Mouse (Mus musculus) embryo, embryonic 11.5 days (tissue): Measurements from ENCODE around the gene Ring1.
"Not testable (repeated sequence)": the region's sequence is repeated elsewhere in the genome, so short reads cannot be mapped to it uniquely, and the experiment has no call there.

Source experiments
- DNase-seq: peaks from one replicate; pipeline ENCODE4 v3.0.0-alpha.2; 2012; ENCODE audit warnings: low read depth, low spot score

Gene Ring1

GRCm38 (mm10) chr17:34028501-34029149, 4.1 kb upstream of the Ring1 start:
- DNase-seq = no peak

- DNase-seq = peak; percentile 90
Observed at GRCm38 (mm10) chr17:34027656-34028223, 3.3 kb upstream of the Ring1 start, which contains the start of gene H2-Ke6. Gene H2-Ke6, minus strand, starts transcription at chr17:34028060.

- no peak for DNase-seq
Observed at GRCm38 (mm10) chr17:34026917-34027655, 2.6 kb upstream of the Ring1 start.

GRCm38 (mm10) chr17:34026221-34026620, 1.7 kb upstream of the Ring1 start:
- no peak for DNase-seq

GRCm38 (mm10) chr17:34025756-34026151, 1.3 kb upstream of the Ring1 start:
- DNase-seq = no peak

- no peak for DNase-seq
Observed at GRCm38 (mm10) chr17:34024861-34025755, 628 bp upstream of the Ring1 start.

- DNase-seq = no peak
Observed at GRCm38 (mm10) chr17:34023678-34024077, 802 bp downstream of the Ring1 start.

- no peak for DNase-seq
Observed at GRCm38 (mm10) chr17:34022987-34023386, 1.5 kb downstream of the Ring1 start.

- DNase-seq = no peak
Observed at GRCm38 (mm10) chr17:34022414-34022783, 2.1 kb downstream of the Ring1 start.

- no peak for DNase-seq
Observed at GRCm38 (mm10) chr17:34021539-34022413, 2.7 kb downstream of the Ring1 start.

GRCm38 (mm10) chr17:34013436-34013835, 11.0 kb downstream of the Ring1 start:
- no peak for DNase-seq

- DNase-seq = no peak
Observed at GRCm38 (mm10) chr17:34010156-34010555, 14.3 kb downstream of the Ring1 start.

GRCm38 (mm10) chr17:34006570-34006969, 17.9 kb downstream of the Ring1 start:
- no peak for DNase-seq

- DNase-seq = no peak
Observed at GRCm38 (mm10) chr17:34003426-34003825, 21.1 kb downstream of the Ring1 start.

- not testable (repeated sequence) for DNase-seq
Observed at GRCm38 (mm10) chr17:34000796-34001195, 23.7 kb downstream of the Ring1 start.

GRCm38 (mm10) chr17:34000150-34000537, 24.3 kb downstream of the Ring1 start, which contains the start of gene H2-K1:
Gene H2-K1, minus strand, starts transcription at chr17:34000347.
- peak; percentile 55 for DNase-seq

- no peak for DNase-seq
Observed at GRCm38 (mm10) chr17:33999341-34000149, 24.9 kb downstream of the Ring1 start.

GRCm38 (mm10) chr17:33998697-33999096, 25.8 kb downstream of the Ring1 start:
- DNase-seq = not testable (repeated sequence)

- DNase-seq = not testable (repeated sequence)
Observed at GRCm38 (mm10) chr17:33997025-33997424, 27.5 kb downstream of the Ring1 start.

- no peak for DNase-seq
Observed at GRCm38 (mm10) chr17:33995651-33996050, 28.8 kb downstream of the Ring1 start.
